Mouse (Mus musculus): ENCODE results near the gene P2ry14. TPM values are rescaled to one million over a fixed set of nuclear protein-coding genes. Genes with fewer than 3 reads are reported as not detected.

Gene P2ry14
- polyA plus RNA-seq (2015; fragmentation: Nextera tagmentation; extraction: Ambion mirVana), result 10.4 and 12.1 TPM in 2 replicates

- H3K4me1 ChIP-seq (ENCODE audit: control insufficient read depth, insufficient read depth, low read length), result 0 out of 2 replicates have a peak, but pooled peaks cover 2% of the 10 kb centered on the region
- no peak for ATAC-seq
- WGBS, result 76% methylated on average over 5 of the region's 5 CpGs
- no peak within 1 kb of the TSS for H3K9ac ChIP-seq (ENCODE audit: low read depth, low read length)
- no peaks in the 10 kb centered on the region for H3K27me3 ChIP-seq (replicated peaks; ENCODE audit: control insufficient read depth, insufficient read depth, low read length)
- H3K9me3 ChIP-seq (ENCODE audit: control insufficient read depth, low read length), result no peaks in the 10 kb centered on the region
- no peak within 1 kb of the TSS for H3K4me3 ChIP-seq (ENCODE audit: low read length)
- no peak within 1 kb of the TSS for H3K27ac ChIP-seq (ENCODE audit: low read length)
- H3K4me2 ChIP-seq (ENCODE audit: low read depth, low read length), result no peak within 1 kb of the TSS
- H3K36me3 ChIP-seq (ENCODE audit: control insufficient read depth, insufficient read depth, low read length), result no peaks in the 10 kb centered on the region
These were observed at the start of gene P2ry14 for GRCm38 (mm10) chr3:59153424-59153823. TSS of gene P2ry14 (minus strand) at chr3:59153618.

GRCm38 (mm10) chr3:59197329-59197948 lies 44.0 kb upstream of the P2ry14 start:
- ATAC-seq, result no peak
- WGBS, result 87% methylated on average over 4 of the region's 4 CpGs
- H3K4me3 ChIP-seq (ENCODE audit: low read length), result no peak overlapping the region
- no peak overlapping the region for H3K4me2 ChIP-seq (ENCODE audit: low read depth, low read length)
- no peaks in the 10 kb centered on the region for H3K36me3 ChIP-seq (ENCODE audit: control insufficient read depth, insufficient read depth, low read length)
- no peak overlapping the region for H3K27ac ChIP-seq (ENCODE audit: low read length)
- no peak overlapping the region for H3K9ac ChIP-seq (ENCODE audit: low read depth, low read length)
- H3K4me1 ChIP-seq (ENCODE audit: control insufficient read depth, insufficient read depth, low read length), result no peaks in the 10 kb centered on the region
- H3K9me3 ChIP-seq (ENCODE audit: control insufficient read depth, low read length), result no peaks in the 10 kb centered on the region
- no peaks in the 10 kb centered on the region for H3K27me3 ChIP-seq (replicated peaks; ENCODE audit: control insufficient read depth, insufficient read depth, low read length)

GRCm38 (mm10) chr3:59194938-59195337 lies 41.5 kb upstream of the P2ry14 start, which contains the start of gene Gpr87:
TSS of gene Gpr87 (minus strand) at chr3:59195104.
- no peak within 1 kb of the TSS for H3K27ac ChIP-seq (ENCODE audit: low read length)
- H3K4me2 ChIP-seq (ENCODE audit: low read depth, low read length), result no peak within 1 kb of the TSS
- H3K27me3 ChIP-seq (replicated peaks; ENCODE audit: control insufficient read depth, insufficient read depth, low read length), result no peaks in the 10 kb centered on the region
- no peak for ATAC-seq
- no peak within 1 kb of the TSS for H3K9ac ChIP-seq (ENCODE audit: low read depth, low read length)
- H3K36me3 ChIP-seq (ENCODE audit: control insufficient read depth, insufficient read depth, low read length), result no peaks in the 10 kb centered on the region
- H3K4me3 ChIP-seq (ENCODE audit: low read length), result no peak within 1 kb of the TSS
- H3K4me1 ChIP-seq (ENCODE audit: control insufficient read depth, insufficient read depth, low read length), result no peaks in the 10 kb centered on the region
- WGBS, result 82% methylated on average over 7 of the region's 7 CpGs
- H3K9me3 ChIP-seq (ENCODE audit: control insufficient read depth, low read length), result no peaks in the 10 kb centered on the region

GRCm38 (mm10) chr3:59194099-59194498 lies 40.7 kb upstream of the P2ry14 start:
- no peak overlapping the region for H3K9ac ChIP-seq (ENCODE audit: low read depth, low read length)
- H3K4me2 ChIP-seq (ENCODE audit: low read depth, low read length), result no peak overlapping the region
- no peaks in the 10 kb centered on the region for H3K4me1 ChIP-seq (ENCODE audit: control insufficient read depth, insufficient read depth, low read length)
- no peaks in the 10 kb centered on the region for H3K9me3 ChIP-seq (ENCODE audit: control insufficient read depth, low read length)
- no peaks in the 10 kb centered on the region for H3K36me3 ChIP-seq (ENCODE audit: control insufficient read depth, insufficient read depth, low read length)
- WGBS, result 91% methylated on average over 7 of the region's 7 CpGs
- H3K4me3 ChIP-seq (ENCODE audit: low read length), result no peak overlapping the region
- no peak for ATAC-seq
- H3K27me3 ChIP-seq (replicated peaks; ENCODE audit: control insufficient read depth, insufficient read depth, low read length), result no peaks in the 10 kb centered on the region
- no peak overlapping the region for H3K27ac ChIP-seq (ENCODE audit: low read length)

- no peak overlapping the region for H3K4me3 ChIP-seq (ENCODE audit: low read length)
- H3K4me2 ChIP-seq (ENCODE audit: low read depth, low read length), result no peak overlapping the region
- ATAC-seq, result no peak
- no peaks in the 10 kb centered on the region for H3K9me3 ChIP-seq (ENCODE audit: control insufficient read depth, low read length)
- WGBS, result 95% methylated on average over 6 of the region's 6 CpGs
- no peaks in the 10 kb centered on the region for H3K27me3 ChIP-seq (replicated peaks; ENCODE audit: control insufficient read depth, insufficient read depth, low read length)
- no peaks in the 10 kb centered on the region for H3K36me3 ChIP-seq (ENCODE audit: control insufficient read depth, insufficient read depth, low read length)
- H3K9ac ChIP-seq (ENCODE audit: low read depth, low read length), result no peak overlapping the region
- no peak overlapping the region for H3K27ac ChIP-seq (ENCODE audit: low read length)
- H3K4me1 ChIP-seq (ENCODE audit: control insufficient read depth, insufficient read depth, low read length), result no peaks in the 10 kb centered on the region
These were observed 38.3 kb upstream of the P2ry14 start for GRCm38 (mm10) chr3:59191674-59192073.

GRCm38 (mm10) chr3:59187336-59187735 lies 33.9 kb upstream of the P2ry14 start:
- H3K4me1 ChIP-seq (ENCODE audit: control insufficient read depth, insufficient read depth, low read length), result no peaks in the 10 kb centered on the region
- no peak overlapping the region for H3K27ac ChIP-seq (ENCODE audit: low read length)
- 71% methylated on average over 4 of the region's 4 CpGs for WGBS
- no peaks in the 10 kb centered on the region for H3K27me3 ChIP-seq (replicated peaks; ENCODE audit: control insufficient read depth, insufficient read depth, low read length)
- H3K4me2 ChIP-seq (ENCODE audit: low read depth, low read length), result no peak overlapping the region
- ATAC-seq, result no peak
- no peaks in the 10 kb centered on the region for H3K9me3 ChIP-seq (ENCODE audit: control insufficient read depth, low read length)
- no peak overlapping the region for H3K4me3 ChIP-seq (ENCODE audit: low read length)
- H3K9ac ChIP-seq (ENCODE audit: low read depth, low read length), result no peak overlapping the region
- no peaks in the 10 kb centered on the region for H3K36me3 ChIP-seq (ENCODE audit: control insufficient read depth, insufficient read depth, low read length)

GRCm38 (mm10) chr3:59185662-59186061 lies 32.2 kb upstream of the P2ry14 start:
- Histone ChIP-seq H3K4me1 (ENCODE audit: control insufficient read depth, insufficient read depth, low read length) (no peaks in the 10 kb centered on the region), H3K36me3 (ENCODE audit: control insufficient read depth, insufficient read depth, low read length) (no peaks in the 10 kb centered on the region), H3K27me3 (replicated peaks; ENCODE audit: control insufficient read depth, insufficient read depth, low read length) (no peaks in the 10 kb centered on the region), H3K4me2 (ENCODE audit: low read depth, low read length) (no peak overlapping the region), H3K4me3 (ENCODE audit: low read length) (no peak overlapping the region), H3K27ac (ENCODE audit: low read length) (no peak overlapping the region), H3K9ac (ENCODE audit: low read depth, low read length) (no peak overlapping the region), H3K9me3 (ENCODE audit: control insufficient read depth, low read length) (no peaks in the 10 kb centered on the region)
- no peak for ATAC-seq
- 75% methylated on average over 4 of the region's 4 CpGs for WGBS

- Histone ChIP-seq H3K4me1 (ENCODE audit: control insufficient read depth, insufficient read depth, low read length) (no peaks in the 10 kb centered on the region), H3K27ac (ENCODE audit: low read length) (no peak overlapping the region), H3K4me2 (ENCODE audit: low read depth, low read length) (no peak overlapping the region), H3K27me3 (replicated peaks; ENCODE audit: control insufficient read depth, insufficient read depth, low read length) (no peaks in the 10 kb centered on the region), H3K36me3 (ENCODE audit: control insufficient read depth, insufficient read depth, low read length) (no peaks in the 10 kb centered on the region), H3K4me3 (ENCODE audit: low read length) (no peak overlapping the region), H3K9ac (ENCODE audit: low read depth, low read length) (no peak overlapping the region), H3K9me3 (ENCODE audit: control insufficient read depth, low read length) (no peaks in the 10 kb centered on the region)
- ATAC-seq, result no peak
These were observed 28.7 kb upstream of the P2ry14 start for GRCm38 (mm10) chr3:59182129-59182528.

- Histone ChIP-seq H3K4me3 (ENCODE audit: low read length) (no peak overlapping the region), H3K9ac (ENCODE audit: low read depth, low read length) (no peak overlapping the region), H3K4me2 (ENCODE audit: low read depth, low read length) (no peak overlapping the region), H3K27ac (ENCODE audit: low read length) (no peak overlapping the region), H3K36me3 (ENCODE audit: control insufficient read depth, insufficient read depth, low read length) (no peaks in the 10 kb centered on the region), H3K27me3 (replicated peaks; ENCODE audit: control insufficient read depth, insufficient read depth, low read length) (no peaks in the 10 kb centered on the region), H3K4me1 (ENCODE audit: control insufficient read depth, insufficient read depth, low read length) (no peaks in the 10 kb centered on the region), H3K9me3 (ENCODE audit: control insufficient read depth, low read length) (no peaks in the 10 kb centered on the region)
- ATAC-seq, result no peak
- WGBS, result 68% methylated on average over 5 of the region's 5 CpGs
These were observed 27.7 kb upstream of the P2ry14 start for GRCm38 (mm10) chr3:59181134-59181533.

- 72% methylated on average over 5 of the region's 5 CpGs for WGBS
- Histone ChIP-seq H3K27ac (ENCODE audit: low read length) (no peak overlapping the region), H3K36me3 (ENCODE audit: control insufficient read depth, insufficient read depth, low read length) (no peaks in the 10 kb centered on the region), H3K9ac (ENCODE audit: low read depth, low read length) (no peak overlapping the region), H3K9me3 (ENCODE audit: control insufficient read depth, low read length) (no peaks in the 10 kb centered on the region), H3K4me2 (ENCODE audit: low read depth, low read length) (no peak overlapping the region), H3K4me3 (ENCODE audit: low read length) (no peak overlapping the region), H3K4me1 (ENCODE audit: control insufficient read depth, insufficient read depth, low read length) (no peaks in the 10 kb centered on the region), H3K27me3 (replicated peaks; ENCODE audit: control insufficient read depth, insufficient read depth, low read length) (no peaks in the 10 kb centered on the region)
- ATAC-seq, result no peak
These were observed 23.5 kb upstream of the P2ry14 start for GRCm38 (mm10) chr3:59176871-59177270.
